Mouse (Mus musculus): ENCODE results near the gene Cyb5r3.

Gene Cyb5r3

GRCm38 (mm10) chr15:83172492-83173429, at the start of gene Cyb5r3:
Cyb5r3 (minus strand) TSS chr15:83172592.
- DNase-seq (ENCODE audit: low read depth, low spot score): peak; percentile 20

- no peak for DNase-seq (ENCODE audit: low read depth, low spot score)
Observed at GRCm38 (mm10) chr15:83221721-83222120, 49.3 kb upstream of the Cyb5r3 start.

GRCm38 (mm10) chr15:83220368-83221013, 48.1 kb upstream of the Cyb5r3 start:
- no peak for DNase-seq (ENCODE audit: low read depth, low spot score)

GRCm38 (mm10) chr15:83215322-83216216, 43.2 kb upstream of the Cyb5r3 start:
- DNase-seq (ENCODE audit: low read depth, low spot score): peak; percentile 56

GRCm38 (mm10) chr15:83210229-83210628, 37.8 kb upstream of the Cyb5r3 start:
- peak; percentile 56 for DNase-seq (ENCODE audit: low read depth, low spot score)

- DNase-seq (ENCODE audit: low read depth, low spot score): no peak
Observed at GRCm38 (mm10) chr15:83209719-83210118, 37.3 kb upstream of the Cyb5r3 start.

- DNase-seq (ENCODE audit: low read depth, low spot score): peak; percentile 49
Observed at GRCm38 (mm10) chr15:83209092-83209695, 36.8 kb upstream of the Cyb5r3 start.

- peak; percentile 45 for DNase-seq (ENCODE audit: low read depth, low spot score)
Observed at GRCm38 (mm10) chr15:83204731-83205451, 32.5 kb upstream of the Cyb5r3 start.

- no peak for DNase-seq (ENCODE audit: low read depth, low spot score)
Observed at GRCm38 (mm10) chr15:83202412-83202811, 30.0 kb upstream of the Cyb5r3 start.

- DNase-seq (ENCODE audit: low read depth, low spot score): no peak
Observed at GRCm38 (mm10) chr15:83193413-83193812, 21.0 kb upstream of the Cyb5r3 start.

- no peak for DNase-seq (ENCODE audit: low read depth, low spot score)
Observed at GRCm38 (mm10) chr15:83182351-83182750, 10.0 kb upstream of the Cyb5r3 start.

GRCm38 (mm10) chr15:83181800-83182330, 9.5 kb upstream of the Cyb5r3 start:
- no peak for DNase-seq (ENCODE audit: low read depth, low spot score)

- no peak for DNase-seq (ENCODE audit: low read depth, low spot score)
Observed at GRCm38 (mm10) chr15:83180004-83180403, 7.6 kb upstream of the Cyb5r3 start.

GRCm38 (mm10) chr15:83176653-83177052, 4.3 kb upstream of the Cyb5r3 start:
- DNase-seq (ENCODE audit: low read depth, low spot score): no peak

- DNase-seq (ENCODE audit: low read depth, low spot score): no peak
Observed at GRCm38 (mm10) chr15:83173914-83174884, 1.8 kb upstream of the Cyb5r3 start.

- peak; percentile 97 for DNase-seq (ENCODE audit: low read depth, low spot score)
Observed at GRCm38 (mm10) chr15:83171712-83172481, 495 bp downstream of the Cyb5r3 start.

- no peak for DNase-seq (ENCODE audit: low read depth, low spot score)
Observed at GRCm38 (mm10) chr15:83170956-83171659, 1.3 kb downstream of the Cyb5r3 start.
